Mouse (Mus musculus) embryo, embryonic 11.5 days (tissue): ENCODE results near the gene Pramel3.
"Not testable (repeated sequence)": the region's sequence is repeated elsewhere in the genome, so short reads cannot be mapped to it uniquely, and the experiment has no call there.

Source experiments
- DNase-seq: peaks from one replicate; pipeline ENCODE4 v3.0.0-alpha.2; 2012; ENCODE audit warnings: low read depth, low spot score

Gene Pramel3

GRCm38 (mm10) chrX:135302007-135302406 is at the start of gene Pramel3:
Gene Pramel3, plus strand, starts transcription at chrX:135302307.
- DNase-seq: not testable (repeated sequence)

DNA sequence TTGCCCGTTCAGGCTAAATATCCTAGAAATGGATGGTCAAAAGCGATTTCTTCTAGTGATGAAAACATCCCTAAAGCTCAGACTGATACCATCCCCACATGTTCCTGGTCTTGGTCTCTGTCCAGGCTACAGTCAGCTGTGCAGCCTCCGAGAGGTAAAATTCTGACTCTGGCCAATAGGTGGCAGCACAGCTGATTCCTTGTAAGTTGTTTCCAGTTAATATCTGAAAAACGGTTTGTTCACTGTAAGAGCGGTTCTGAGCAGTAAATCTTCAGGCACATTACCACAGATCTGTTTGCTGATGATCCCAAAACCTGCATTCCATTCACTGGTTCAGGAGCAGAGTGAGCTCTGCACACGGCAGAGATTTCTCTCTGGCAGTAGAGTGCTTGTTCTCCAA is 58.6 kb downstream of the Pramel3 start:
- DNase-seq: not testable (repeated sequence)

GRCm38 (mm10) chrX:135361943-135362342 is 59.8 kb downstream of the Pramel3 start:
- DNase-seq: not testable (repeated sequence)
